ENCODE assay signal across 8 mouse cellular contexts in genomic region chr15:93002002-93002904, GRCm38 (mm10).
DNase-seq lines count a peak whose midpoint lies in the region; ATAC-seq and TF ChIP-seq lines count a peak whose summit lies in the region.

No protein-coding gene starts in this region.

- 26% methylated on average over 25 of the region's 25 CpGs for WGBS in kidney, adult 2 months
- 18% methylated on average over 25 of the region's 25 CpGs for WGBS in heart, embryonic 14.5 days

- no peaks in the 10 kb centered on the region for H3K4me1 ChIP-seq in kidney, adult 2 months (ENCODE audit: control insufficient read depth, insufficient read depth, low read length)
- H3K4me1 ChIP-seq in heart, embryonic 14.5 days (ENCODE audit: control insufficient read depth in 2 of 2, insufficient read depth in 2 of 2, low read length in 2 of 2): peaks cover 26 to 38% of the 10 kb centered on the region in 2 experiments

- no peaks in the 10 kb centered on the region for H3K36me3 ChIP-seq in kidney, adult 2 months (ENCODE audit: control insufficient read depth, insufficient read depth, low read length)
- H3K36me3 ChIP-seq in heart, embryonic 14.5 days (ENCODE audit: control insufficient read depth, insufficient read depth, low read length): no peaks in the 10 kb centered on the region

- peak overlapping the region; percentile 69 for H3K4me2 ChIP-seq in heart, embryonic 14.5 days (ENCODE audit: low read length)

- DNase-seq in kidney, adult 2 months: peak; percentile 21
- no peak for DNase-seq in kidney, adult 18-20 months
- peak; percentile 62 for DNase-seq in embryo, embryonic 10.5 days (ENCODE audit: low spot score)
- DNase-seq in kidney, postnatal 36 days: peak; percentile 8 to 49
- DNase-seq in testis, postnatal 14 days (ENCODE audit: low spot score): peak; percentile 6

- H3K9me3 ChIP-seq in heart, embryonic 14.5 days (ENCODE audit: control insufficient read depth, low read length): no peaks in the 10 kb centered on the region

- no peaks in the 10 kb centered on the region for H3K27me3 ChIP-seq in kidney, adult 2 months (replicated peaks; ENCODE audit: control insufficient read depth, insufficient read depth, low read length)
- H3K27me3 ChIP-seq in heart, embryonic 14.5 days (ENCODE audit: control insufficient read depth, insufficient read depth, low read length): no peaks in the 10 kb centered on the region

- no peak overlapping the region; the same call in 1 of the 2 replicates for H3K4me3 ChIP-seq in kidney, adult 2 months (ENCODE audit: insufficient read depth, low read depth, low read length)
- H3K4me3 ChIP-seq in heart, embryonic 14.5 days (ENCODE audit: control insufficient read depth in 1 of 2, insufficient read depth in 1 of 2, low read depth in 1 of 2, low read length in 2 of 2): peak overlapping the region; percentile 31 to 42

- no peak overlapping the region for H3K27ac ChIP-seq in kidney, adult 2 months (ENCODE audit: insufficient read depth, low read depth, low read length)
- peak overlapping the region in 1 of 2 experiments; percentile 20; a peak in 1 of 4 replicates for H3K27ac ChIP-seq in heart, embryonic 14.5 days (replicated peaks in 1 of 2; ENCODE audit: control insufficient read depth in 1 of 2, insufficient read depth in 1 of 2, low read depth in 2 of 2, low read length in 2 of 2)

- ATAC-seq in heart, embryonic 14.5 days (ENCODE audit: insufficient number of reproducible peaks, insufficient read depth, low FRiP score, low read depth): no peak
- ATAC-seq in megakaryocyte-erythroid progenitor cell, adult 5-6 weeks (replicated peaks; ENCODE audit: low FRiP score, low TSS enrichment, poor library complexity, severe bottlenecking): peak; percentile 24; the same call in 1 of the 2 replicates
- ATAC-seq in erythroid progenitor cell, adult 5-6 weeks (replicated peaks; ENCODE audit: low FRiP score, poor library complexity, severe bottlenecking): no peak

- no peak for TF ChIP-seq POLR2A in kidney, adult 2 months (IDR thresholded peaks at IDR 0.05; ENCODE audit: low read depth, low read length)

- TF ChIP-seq CTCF in kidney, adult 2 months (conservative IDR thresholded peaks at IDR 0.05; ENCODE audit: insufficient read depth, insufficient read length, low read depth, low read length): no peak

- peak overlapping the region; percentile 48 for H3K9ac ChIP-seq in heart, embryonic 14.5 days (ENCODE audit: low read length)
